Mouse (Mus musculus) spleen, adult 2 months (tissue): ENCODE measurements at regions not wholly inside any gene's neighbourhood (a gene's known extent, or its start where the extent isn't known, plus 50 kb on each side); places are given as distances from the start of the nearest gene placed in this dataset.

Experiments
- DNase-seq, 2 experiments: peaks; one replicate each; pipeline versions ENCODE4 v3.0.0 to v3.0.0-alpha.2; 2012 to 2021; ENCODE audit warnings: low spot score in 2 of 2, low read depth in 1 of 2
- H3K27ac ChIP-seq: fragments of 200-500 bp; 2 replicates; pipeline ENCODE4 v1.5.1; 2012; ENCODE audit warnings: low read length, inconsistent platforms; ENCODE audit not compliant: insufficient read depth
- H3K27me3 ChIP-seq: fragments of 200-500 bp; 2 replicates; pipeline ENCODE4 v1.6.1; 2012; ENCODE audit warnings: mild to moderate bottlenecking, moderate library complexity, low read length, inconsistent platforms; ENCODE audit not compliant: control insufficient read depth, insufficient read depth
- H3K36me3 ChIP-seq: fragments of 200-500 bp; 2 replicates; pipeline ENCODE4 v1.6.1; 2012; ENCODE audit warnings: mild to moderate bottlenecking, low read length, inconsistent platforms; ENCODE audit not compliant: control insufficient read depth, insufficient read depth
- H3K4me1 ChIP-seq: fragments of 200-500 bp; 2 replicates; pipeline ENCODE4 v1.6.1; 2011; ENCODE audit warnings: inconsistent platforms; ENCODE audit not compliant: control insufficient read depth, insufficient read depth, insufficient read length
- H3K4me3 ChIP-seq: fragments of 200-500 bp; 2 replicates; pipeline ENCODE4 v1.5.1; 2011; ENCODE audit warnings: mild to moderate bottlenecking, inconsistent platforms; ENCODE audit not compliant: insufficient read depth, insufficient read length; ENCODE audit errors: extremely low read depth
- CTCF ChIP-seq: fragments of 200-500 bp; IDR thresholded peaks from 2 replicates; pipeline ENCODE4 v1.5.1; 2011; ENCODE audit warnings: mild to moderate bottlenecking, inconsistent platforms; ENCODE audit not compliant: insufficient read depth, insufficient read length, insufficient replicate concordance; ENCODE audit errors: extremely low read depth
- POLR2A ChIP-seq: fragments of 200-500 bp; IDR thresholded peaks from 2 replicates; pipeline ENCODE4 v1.6.1; 2011; ENCODE audit warnings: low read depth, low read length, inconsistent platforms
- WGBS: fragments of 180-500 bp; shearing (Covaris S2); methylation state at CpG from one replicate; pipeline ENCODE4 v1.1.7; 2018; 5-methylcytosine and 5-hydroxymethylcytosine counted together

DNA sequence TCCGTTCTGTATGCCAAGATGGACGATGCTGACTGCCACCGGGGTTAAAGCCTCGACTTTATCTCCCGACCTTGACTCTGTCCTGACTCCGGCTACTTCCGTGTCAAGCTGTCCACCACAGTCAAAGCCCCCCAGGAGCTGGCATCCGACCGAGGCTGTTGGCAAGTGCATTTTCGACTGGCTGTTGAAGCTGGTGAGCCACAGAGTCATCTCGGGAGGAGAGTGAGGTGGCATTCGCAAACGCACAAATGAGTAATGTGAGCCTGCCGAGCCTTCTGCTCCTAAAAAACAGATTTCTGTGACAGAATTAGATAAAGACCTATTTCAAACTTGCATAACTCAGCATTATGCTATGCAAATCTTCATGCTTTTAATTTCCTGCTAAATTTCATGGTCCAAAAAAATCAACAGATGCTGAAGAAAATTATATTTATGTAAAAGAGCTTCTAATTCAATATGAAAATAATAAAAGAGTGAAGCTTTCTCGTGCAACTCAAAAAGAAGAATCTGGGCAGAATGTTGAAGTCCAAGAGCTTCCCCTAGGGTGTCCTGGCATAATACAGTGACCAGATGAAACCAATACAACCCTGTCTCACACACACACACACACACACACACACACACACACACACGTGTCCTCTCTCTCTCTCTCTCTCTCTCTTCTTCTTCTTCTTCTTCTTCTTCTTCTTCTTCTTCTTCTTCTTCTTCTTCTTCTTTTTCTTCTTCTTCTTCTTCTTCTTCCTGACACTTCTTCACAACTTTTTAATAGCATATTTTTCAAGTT is 171.2 kb upstream of the Atp2b1 start:
- WGBS: 91% methylated on average over 16 of the region's 16 CpGs

DNA sequence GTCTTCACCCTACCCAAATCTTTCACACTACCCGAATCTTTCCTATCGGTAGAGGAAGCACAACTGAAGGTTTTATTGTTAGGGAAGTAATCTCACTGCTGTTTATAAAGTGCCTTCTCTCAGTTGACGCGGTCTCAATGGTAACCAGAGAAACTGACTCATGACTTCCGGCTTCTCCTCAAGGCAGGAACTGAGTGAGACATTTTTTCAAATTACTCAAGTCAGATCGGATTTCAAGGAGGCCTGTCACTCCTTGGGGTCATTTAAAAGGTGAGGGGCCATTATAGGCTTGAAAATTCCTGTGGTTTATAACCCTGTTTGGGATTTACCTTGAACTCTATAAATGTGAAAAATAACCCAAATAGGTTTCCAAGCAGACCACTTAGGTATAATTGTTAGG is 170.0 kb upstream of the Atp2b1 start:
- Histone ChIP-seq H3K27me3 (no peaks in the 10 kb centered on the region), H3K4me3 (no peak overlapping the region), H3K36me3 (no peaks in the 10 kb centered on the region), H3K27ac (no peak overlapping the region), H3K4me1 (peaks cover 12% of the 10 kb centered on the region)
- TF ChIP-seq POLR2A (no peak), CTCF (no peak)
- peak; percentile 17 to 79 for DNase-seq
- WGBS: 8% methylated on average over 6 of the region's 6 CpGs

More for the DNA sequence above, 171.2 kb upstream of the Atp2b1 start:
- Histone ChIP-seq H3K4me3 (no peak overlapping the region), H3K36me3 (no peaks in the 10 kb centered on the region), H3K27me3 (no peaks in the 10 kb centered on the region), H3K4me1 (peaks cover 12% of the 10 kb centered on the region), H3K27ac (no peak overlapping the region)
- DNase-seq: no peak
- TF ChIP-seq POLR2A (no peak), CTCF (no peak)

DNA sequence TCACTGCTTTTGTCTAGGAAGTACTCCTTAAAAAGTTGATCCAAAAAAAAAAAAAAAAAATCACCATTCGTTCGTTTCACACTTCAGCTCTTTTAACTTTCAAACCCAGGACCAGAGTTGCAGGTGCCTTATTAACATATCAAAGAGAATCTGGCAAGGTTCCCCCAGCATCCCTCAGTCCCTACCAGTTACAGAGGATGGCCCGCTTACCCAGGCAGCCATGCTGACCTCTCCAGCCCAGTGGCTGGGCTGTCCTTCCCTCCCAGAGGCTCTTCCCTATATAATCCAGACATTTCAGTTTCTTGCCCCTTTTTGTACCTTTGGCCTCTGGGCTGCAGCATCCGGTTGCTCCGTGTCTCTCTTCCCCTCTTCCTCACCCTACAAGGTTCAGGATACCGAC is 169.5 kb upstream of the Atp2b1 start:
- DNase-seq: no peak
- peaks cover 12% of the 10 kb centered on the region for H3K4me1 ChIP-seq
- WGBS: 67% methylated on average over 6 of the region's 6 CpGs
- H3K4me3 ChIP-seq: no peak overlapping the region
- TF ChIP-seq POLR2A (no peak), CTCF (no peak)
- H3K27me3 ChIP-seq: no peaks in the 10 kb centered on the region
- 0 out of 2 replicates have a peak overlapping the region, but pooled peaks have one; percentile 28 for H3K27ac ChIP-seq
- H3K36me3 ChIP-seq: no peaks in the 10 kb centered on the region

DNA sequence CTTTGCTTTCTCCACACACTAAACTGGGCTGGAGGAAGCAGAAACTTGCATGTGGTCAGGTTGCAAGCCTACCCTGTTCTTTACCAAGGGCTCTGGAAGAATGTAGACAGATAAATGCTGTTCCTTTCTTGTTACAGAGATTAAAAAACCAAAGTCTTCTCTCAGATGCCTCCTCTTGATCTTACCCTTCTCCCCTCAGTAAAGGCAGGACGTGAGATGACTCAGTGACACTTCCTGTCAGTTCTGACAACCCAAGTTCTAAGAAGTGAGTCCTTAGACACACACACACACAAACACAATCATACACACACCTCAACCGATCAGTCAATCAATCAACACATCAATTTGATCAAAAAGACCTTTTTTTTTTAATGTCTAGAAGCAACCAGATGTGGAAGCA is 168.8 kb upstream of the Atp2b1 start:
- no peak for TF ChIP-seq CTCF
- no peak for TF ChIP-seq POLR2A
- H3K36me3 ChIP-seq: no peaks in the 10 kb centered on the region
- H3K4me1 ChIP-seq: peaks cover 12% of the 10 kb centered on the region
- H3K4me3 ChIP-seq: no peak overlapping the region
- H3K27ac ChIP-seq: peak overlapping the region; percentile 41; the same call in 1 of the 2 replicates
- 51% methylated on average over 2 of the region's 2 CpGs for WGBS
- no peaks in the 10 kb centered on the region for H3K27me3 ChIP-seq
- DNase-seq: peak in 1 of 2 experiments; percentile 12

DNA sequence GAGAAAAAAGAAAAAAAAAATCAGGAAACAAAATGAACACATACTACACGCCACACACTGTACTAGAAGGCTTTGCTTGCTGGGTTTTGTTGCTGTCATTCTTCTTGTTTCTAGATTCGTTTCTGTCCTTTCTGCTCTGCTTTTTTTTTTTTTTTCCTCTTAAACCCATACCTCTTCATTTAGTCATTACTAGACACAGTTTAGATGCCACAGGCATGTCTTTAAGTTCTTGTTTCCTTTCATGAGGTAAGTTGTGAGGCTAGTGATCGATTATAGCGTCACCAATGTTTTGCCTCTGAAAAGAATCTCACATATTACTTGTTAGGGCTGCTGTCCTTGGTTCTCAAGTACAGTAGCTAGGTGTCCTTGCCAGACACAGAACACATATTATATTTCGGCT is 168.3 kb upstream of the Atp2b1 start:
- no peak overlapping the region; the same call in 1 of the 2 replicates for H3K27ac ChIP-seq
- no peaks in the 10 kb centered on the region for H3K36me3 ChIP-seq
- 68% methylated on average over 5 of the region's 5 CpGs for WGBS
- DNase-seq: no peak
- no peak for TF ChIP-seq POLR2A
- TF ChIP-seq CTCF: no peak
- H3K4me1 ChIP-seq: peaks cover 12% of the 10 kb centered on the region
- no peaks in the 10 kb centered on the region for H3K27me3 ChIP-seq
- H3K4me3 ChIP-seq: no peak overlapping the region

DNA sequence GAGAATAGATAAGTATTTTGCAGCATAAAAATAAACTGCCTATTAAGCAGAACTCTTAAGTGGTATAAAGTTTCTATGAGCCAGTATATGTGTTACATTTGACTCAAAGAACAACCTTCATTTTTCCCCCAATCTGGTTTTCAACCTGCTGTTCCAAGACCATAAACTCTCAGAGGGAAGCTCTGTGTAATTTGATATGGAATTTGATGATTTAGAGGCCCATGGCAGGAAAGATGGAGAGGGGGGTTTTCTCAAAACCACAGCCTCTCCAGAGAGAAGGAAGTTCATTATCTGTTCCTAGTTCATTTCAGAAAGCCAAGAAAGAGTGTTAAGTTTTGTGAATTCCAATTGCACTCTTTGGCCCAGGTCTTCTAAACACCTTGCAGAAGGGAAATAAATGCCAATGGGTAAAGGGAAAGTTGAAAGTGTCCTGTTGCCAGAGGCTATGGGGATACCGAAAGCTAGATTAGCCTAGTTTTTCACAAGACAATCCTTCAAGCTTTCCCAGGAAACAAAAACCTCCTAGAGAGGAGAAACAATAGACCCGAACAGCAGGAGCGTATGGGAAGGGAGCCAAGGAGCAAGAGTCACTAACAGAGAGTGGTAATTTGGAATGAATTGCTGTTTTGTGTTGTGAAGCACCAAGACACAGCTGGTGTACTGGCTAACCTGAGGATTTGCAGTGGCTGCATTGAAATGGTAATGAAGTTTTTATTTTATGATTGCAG is 165.2 kb upstream of the Atp2b1 start:
- TF ChIP-seq POLR2A (no peak), CTCF (no peak)
- H3K27me3 ChIP-seq: no peaks in the 10 kb centered on the region
- peaks cover 7% of the 10 kb centered on the region for H3K4me1 ChIP-seq
- WGBS: 88% methylated on average over 3 of the region's 3 CpGs
- H3K36me3 ChIP-seq: no peaks in the 10 kb centered on the region
- H3K4me3 ChIP-seq: no peak overlapping the region
- no peak for DNase-seq
- no peak overlapping the region for H3K27ac ChIP-seq
